Mouse (Mus musculus) stomach, postnatal 0 days (tissue): ENCODE measurements at regions not wholly inside any gene's neighbourhood (a gene's known extent, or its start where the extent isn't known, plus 50 kb on each side); places are given as distances from the start of the nearest gene placed in this dataset.

Source experiments
- ATAC-seq: fragments of 200-750 bp; cut with Nextera tagmentation; 2 replicates; pipeline ENCODE4 v1.8.0; 2017; ENCODE audit not compliant: low FRiP score, low TSS enrichment
- DNase-seq: peaks from one replicate; pipeline ENCODE4 v3.0.0-alpha.2; 2016; ENCODE audit warnings: low spot score
- H3K27ac ChIP-seq: fragments of 300-500 bp; sonication (generic); replicated peaks from 2 replicates; pipeline ENCODE4 v1.5.1; 2014; ENCODE audit warnings: mild to moderate bottlenecking, control low read depth
- H3K27me3 ChIP-seq: fragments of 300-500 bp; sonication (generic); 2 replicates; pipeline ENCODE4 v1.6.1; 2014; ENCODE audit warnings: low read length; ENCODE audit not compliant: control insufficient read depth, insufficient read depth
- H3K36me3 ChIP-seq: fragments of 300-500 bp; sonication (generic); 2 replicates; pipeline ENCODE4 v1.6.1; 2014; ENCODE audit warnings: low read length, mixed read lengths; ENCODE audit not compliant: control insufficient read depth, insufficient read depth
- H3K4me1 ChIP-seq: fragments of 300-500 bp; sonication (generic); replicated peaks from 2 replicates; pipeline ENCODE4 v1.6.1; 2014; ENCODE audit warnings: antibody characterized with exemption; ENCODE audit not compliant: control insufficient read depth, insufficient read depth
- H3K4me2 ChIP-seq: fragments of 300-500 bp; sonication (generic); replicated peaks from 2 replicates; pipeline ENCODE4 v1.6.1; 2014; ENCODE audit warnings: low read depth, mild to moderate bottlenecking, control low read depth, moderate library complexity
- H3K4me3 ChIP-seq: fragments of 300-500 bp; sonication (generic); 2 replicates; pipeline ENCODE4 v1.5.1; 2014; ENCODE audit warnings: low read depth, low read length, control low read depth
- H3K9ac ChIP-seq: fragments of 300-500 bp; sonication (generic); 2 replicates; pipeline ENCODE4 v1.6.1; 2014; ENCODE audit warnings: mild to moderate bottlenecking, low read length, control low read depth, mixed read lengths
- H3K9me3 ChIP-seq: fragments of 300-500 bp; sonication (generic); 2 replicates; pipeline ENCODE4 v1.6.1; 2016; ENCODE audit warnings: low read length; ENCODE audit not compliant: control insufficient read depth
- CTCF ChIP-seq: IDR thresholded peaks from 2 replicates; pipeline ENCODE4 v1.5.1; 2016; ENCODE audit warnings: antibody characterized with exemption, low read depth, mild to moderate bottlenecking, moderate library complexity
- EP300 ChIP-seq: optimal IDR thresholded peaks from 2 replicates; pipeline ENCODE3; 2016; ENCODE audit warnings: antibody characterized with exemption
- WGBS: fragments of 180-500 bp; shearing (Covaris S2); extraction: QIAGEN DNeasy Blood & Tissue Kit; methylation state at CpG from one replicate; pipeline ENCODE4 v1.1.7; 2014; 5-methylcytosine and 5-hydroxymethylcytosine counted together

DNA sequence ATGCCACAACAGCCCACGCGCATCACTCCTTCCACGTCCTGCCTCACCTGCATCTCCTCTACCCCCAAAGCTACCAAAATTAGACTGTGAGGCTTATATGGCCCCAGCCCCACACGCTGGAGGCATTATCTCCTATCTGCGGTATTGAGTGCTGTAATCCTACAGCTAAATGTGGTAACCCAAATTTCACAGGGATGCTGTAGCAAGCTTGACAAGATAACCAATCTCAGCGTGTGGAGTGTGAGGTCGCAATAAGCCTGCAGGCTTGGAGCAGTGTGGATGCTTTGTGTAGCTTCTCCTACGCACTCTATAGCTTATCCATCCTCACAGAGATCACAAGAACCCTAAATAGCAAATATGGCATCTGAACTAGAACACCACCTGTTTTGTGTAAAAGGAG, 251.2 kb upstream of the Kcnh8 start:
- Histone ChIP-seq H3K9ac (no peak overlapping the region), H3K4me2 (no peak overlapping the region), H3K4me1 (no peaks in the 10 kb centered on the region), H3K9me3 (no peaks in the 10 kb centered on the region), H3K4me3 (no peak overlapping the region), H3K27ac (no peak overlapping the region), H3K27me3 (no peaks in the 10 kb centered on the region), H3K36me3 (no peaks in the 10 kb centered on the region)
- TF ChIP-seq EP300 (no peak), CTCF (no peak)
- WGBS, result 83% methylated on average over 8 of the region's 8 CpGs
- DNase-seq (no peak), ATAC-seq (no peak)

DNA sequence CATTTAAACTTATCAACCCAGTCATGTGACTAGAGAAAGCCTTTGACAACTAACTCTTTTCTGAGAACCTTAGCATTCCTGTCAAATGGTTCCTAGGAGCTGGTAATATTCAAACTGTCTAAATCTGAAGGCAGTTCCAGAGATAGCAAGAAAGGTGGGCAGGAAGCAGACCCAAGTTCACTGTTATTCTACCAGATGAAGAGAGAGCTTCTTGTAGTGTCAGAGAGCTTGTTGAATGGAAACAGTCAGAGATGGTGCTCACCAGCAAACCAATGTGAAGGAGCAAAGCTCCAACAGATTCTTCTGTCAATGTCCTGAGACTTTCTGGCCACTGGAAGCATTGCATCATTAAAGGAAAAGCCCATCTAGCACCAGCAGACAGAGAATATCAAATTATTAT, 251.8 kb upstream of the Kcnh8 start:
- no peak overlapping the region for H3K9ac ChIP-seq
- no peaks in the 10 kb centered on the region for H3K4me1 ChIP-seq
- no peak for TF ChIP-seq EP300
- no peak for TF ChIP-seq CTCF
- no peak for DNase-seq
- H3K4me3 ChIP-seq, result no peak overlapping the region
- H3K9me3 ChIP-seq, result no peaks in the 10 kb centered on the region
- ATAC-seq, result no peak
- H3K36me3 ChIP-seq, result no peaks in the 10 kb centered on the region
- H3K27ac ChIP-seq, result no peak overlapping the region
- H3K27me3 ChIP-seq, result no peaks in the 10 kb centered on the region
- H3K4me2 ChIP-seq, result no peak overlapping the region

DNA sequence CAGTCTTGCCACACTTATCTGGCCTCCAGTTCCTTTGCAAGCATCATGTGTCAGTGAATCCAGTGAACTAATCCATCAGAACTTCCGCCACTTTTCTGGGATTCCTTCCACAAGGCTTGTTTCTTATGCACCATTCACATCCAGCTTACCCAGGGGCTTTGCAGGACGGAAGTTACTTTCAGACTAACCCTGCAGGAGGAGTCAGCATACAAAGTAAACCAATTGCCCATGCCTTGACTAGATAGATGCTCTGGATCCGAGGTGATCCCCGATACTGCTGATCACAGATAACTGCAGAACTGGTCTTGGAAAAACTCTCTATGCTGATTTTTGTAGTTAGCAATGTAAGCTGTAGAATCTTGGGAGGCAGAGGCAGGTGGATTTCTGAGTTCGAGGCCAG, 252.6 kb upstream of the Kcnh8 start:
- DNase-seq (no peak), ATAC-seq (no peak)
- no peak overlapping the region for H3K27ac ChIP-seq
- H3K36me3 ChIP-seq, result no peaks in the 10 kb centered on the region
- no peak for TF ChIP-seq EP300
- no peak for TF ChIP-seq CTCF
- H3K4me1 ChIP-seq, result no peaks in the 10 kb centered on the region
- no peak overlapping the region for H3K4me2 ChIP-seq
- H3K27me3 ChIP-seq, result no peaks in the 10 kb centered on the region
- no peak overlapping the region for H3K9ac ChIP-seq
- no peaks in the 10 kb centered on the region for H3K9me3 ChIP-seq
- 79% methylated on average over 5 of the region's 5 CpGs for WGBS
- no peak overlapping the region for H3K4me3 ChIP-seq

DNA sequence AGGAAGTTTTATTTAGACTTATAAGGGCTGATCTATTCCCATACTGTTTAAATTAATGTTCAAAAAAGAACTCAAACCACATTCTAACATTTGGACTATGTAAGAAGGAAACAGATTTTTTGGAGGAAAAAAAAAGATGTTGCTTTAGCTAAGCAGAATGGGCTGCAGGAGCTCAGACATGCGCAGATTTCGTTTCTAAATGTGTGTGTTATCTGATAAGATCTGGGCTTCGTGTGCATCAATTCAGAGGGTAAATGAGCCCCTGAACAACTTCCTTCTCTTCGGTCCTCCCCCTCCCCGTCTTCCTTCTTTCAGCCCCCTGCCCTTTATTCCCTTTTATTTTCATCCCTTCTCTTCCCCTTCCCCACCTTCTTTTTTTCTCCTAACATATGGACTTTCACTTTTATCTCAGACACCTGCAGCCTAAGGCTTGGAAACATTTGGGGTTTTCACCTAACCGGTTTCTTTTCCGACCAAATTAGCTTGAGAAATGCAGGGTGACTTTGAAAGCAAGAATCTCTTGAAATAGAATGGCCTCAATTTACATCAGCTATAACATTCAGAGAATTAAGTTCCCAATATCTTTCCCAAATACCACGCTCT, 253.9 kb upstream of the Kcnh8 start:
- H3K4me3 ChIP-seq, result no peak overlapping the region
- no peak for DNase-seq
- TF ChIP-seq CTCF (no peak), EP300 (no peak)

DNA sequence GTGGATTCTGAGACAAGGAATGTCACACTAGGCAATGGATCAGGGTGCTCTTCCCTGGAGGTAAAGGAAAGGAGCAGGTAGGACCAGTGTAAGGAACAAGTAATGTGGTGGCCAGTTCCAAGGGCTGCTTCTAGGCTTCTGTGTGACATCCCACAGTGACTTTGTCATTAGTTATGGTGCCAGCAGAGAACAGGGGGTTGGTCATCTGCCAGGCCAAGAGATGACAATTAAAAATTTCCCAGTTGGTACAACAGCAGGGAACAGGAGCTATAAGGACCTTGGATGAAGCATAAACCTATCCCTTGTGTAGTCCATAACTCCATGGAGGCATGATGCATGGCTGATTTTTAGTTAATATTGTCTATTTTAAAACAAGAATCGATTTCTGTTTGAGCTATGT, 281.9 kb upstream of the Kcnh8 start:
- no peaks in the 10 kb centered on the region for H3K4me1 ChIP-seq
- H3K27ac ChIP-seq, result no peak overlapping the region
- no peaks in the 10 kb centered on the region for H3K27me3 ChIP-seq
- no peak overlapping the region for H3K4me3 ChIP-seq
- WGBS, result 60% methylated on average over 1 of the region's 1 CpGs
- ATAC-seq, result no peak
- H3K4me2 ChIP-seq, result no peak overlapping the region
- no peaks in the 10 kb centered on the region for H3K9me3 ChIP-seq
- DNase-seq, result no peak
- TF ChIP-seq CTCF, result no peak
- H3K36me3 ChIP-seq, result no peaks in the 10 kb centered on the region
- H3K9ac ChIP-seq, result no peak overlapping the region

More for the DNA sequence above, 253.9 kb upstream of the Kcnh8 start:
- Histone ChIP-seq H3K27ac (no peak overlapping the region), H3K4me2 (no peak overlapping the region), H3K27me3 (no peaks in the 10 kb centered on the region), H3K9me3 (no peaks in the 10 kb centered on the region), H3K4me1 (no peaks in the 10 kb centered on the region), H3K9ac (no peak overlapping the region), H3K36me3 (no peaks in the 10 kb centered on the region)
- no peak for ATAC-seq
- WGBS, result 52% methylated on average over 8 of the region's 8 CpGs

DNA sequence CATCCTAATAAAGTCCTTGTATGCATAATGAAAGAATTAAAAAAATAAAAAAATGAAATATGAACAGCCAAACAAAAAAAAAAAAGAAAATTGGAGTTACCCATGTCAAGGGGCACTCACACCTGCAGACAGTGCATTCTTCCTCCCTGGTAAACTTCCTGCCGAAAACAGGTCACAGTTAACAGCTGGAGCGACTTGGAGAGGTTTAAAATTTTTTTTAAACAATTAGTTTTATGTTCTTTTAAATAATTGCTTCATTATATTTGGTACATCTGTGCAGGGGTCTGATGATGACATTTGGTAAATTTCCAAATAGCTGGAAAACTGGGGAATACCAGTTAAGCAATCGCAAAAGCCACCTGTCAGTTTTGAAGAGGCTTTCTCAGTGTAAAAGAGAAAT, 285.5 kb upstream of the Kcnh8 start:
- Histone ChIP-seq H3K36me3 (no peaks in the 10 kb centered on the region), H3K9me3 (no peaks in the 10 kb centered on the region), H3K4me1 (no peaks in the 10 kb centered on the region), H3K27me3 (no peaks in the 10 kb centered on the region), H3K4me2 (no peak overlapping the region), H3K27ac (no peak overlapping the region), H3K9ac (no peak overlapping the region), H3K4me3 (no peak overlapping the region)
- TF ChIP-seq EP300, result no peak
- no peak for TF ChIP-seq CTCF
- 68% methylated on average over 3 of the region's 3 CpGs for WGBS
- ATAC-seq (no peak), DNase-seq (no peak)
